Mouse (Mus musculus) right cerebral cortex, postnatal 10 days (tissue): ENCODE results near the gene Olfr825.
"Not testable (repeated sequence)": the region's sequence is repeated elsewhere in the genome, so short reads cannot be mapped to it uniquely, and the experiment has no call there.

Source experiments
- DNase-seq, 2 experiments: peaks; one replicate each; pipeline ENCODE4 v3.0.0; 2021; ENCODE audit warnings: low spot score in 2 of 2

Olfr825 gene

GRCm38 (mm10) chr10:130166666-130167065 lies at the start of gene Olfr825:
Gene Olfr825, minus strand, starts transcription at chr10:130166766.
- no peak for DNase-seq

DNA sequence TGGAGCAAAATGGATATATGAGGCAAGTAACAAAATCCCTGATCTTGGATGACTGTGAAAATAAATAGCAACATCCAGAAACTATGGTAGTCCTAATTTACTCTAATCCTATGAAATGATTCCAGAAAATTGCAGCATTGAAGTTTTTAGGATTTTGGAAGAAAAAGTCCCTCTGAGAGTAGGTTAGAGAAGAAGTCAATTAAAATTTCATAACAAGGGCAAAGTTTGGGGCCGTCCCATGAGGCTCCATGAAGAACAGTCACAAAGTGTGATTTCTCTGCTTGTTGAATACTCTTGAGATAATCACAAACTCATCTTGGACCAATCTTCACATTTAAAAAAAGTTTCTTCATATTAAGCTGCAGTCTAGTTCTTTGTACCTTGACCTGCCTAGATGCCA lies 47.7 kb upstream of the Olfr825 start, which contains the start of gene Olfr827:
Olfr827 (minus strand) TSS at position 101 of the 400 bp plus-strand sequence.
- DNase-seq: no peak

- no peak for DNase-seq
Observed at GRCm38 (mm10) chr10:130184086-130184485, 17.5 kb upstream of the Olfr825 start, which contains the start of gene Olfr826. Gene Olfr826, minus strand, starts transcription at chr10:130184186.

- no peak for DNase-seq
Observed at GRCm38 (mm10) chr10:130165196-130165595, 1.4 kb downstream of the Olfr825 start.

DNA sequence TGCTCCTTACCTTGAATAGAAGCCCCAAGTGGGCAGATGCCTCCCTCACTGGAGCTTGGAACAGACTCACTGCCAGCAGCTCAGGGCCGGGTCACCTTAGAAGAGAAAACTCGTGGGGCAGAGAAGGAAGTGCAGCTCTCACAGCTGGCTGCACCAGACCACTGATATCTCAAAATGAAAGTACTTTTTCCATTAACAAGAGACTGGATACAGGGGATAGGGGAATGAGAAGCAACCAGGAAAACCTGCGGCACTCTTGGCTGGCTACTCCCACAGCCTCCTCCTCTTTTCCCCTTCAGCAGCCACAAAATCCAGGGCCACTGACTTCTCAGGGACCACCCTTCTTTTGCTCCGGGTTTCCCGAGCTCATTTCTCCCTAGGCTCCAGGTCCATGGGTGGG lies 22.4 kb downstream of the Olfr825 start:
- no peak for DNase-seq

- not testable (repeated sequence) for DNase-seq
Observed at GRCm38 (mm10) chr10:130142481-130142880, 24.1 kb downstream of the Olfr825 start.

DNA sequence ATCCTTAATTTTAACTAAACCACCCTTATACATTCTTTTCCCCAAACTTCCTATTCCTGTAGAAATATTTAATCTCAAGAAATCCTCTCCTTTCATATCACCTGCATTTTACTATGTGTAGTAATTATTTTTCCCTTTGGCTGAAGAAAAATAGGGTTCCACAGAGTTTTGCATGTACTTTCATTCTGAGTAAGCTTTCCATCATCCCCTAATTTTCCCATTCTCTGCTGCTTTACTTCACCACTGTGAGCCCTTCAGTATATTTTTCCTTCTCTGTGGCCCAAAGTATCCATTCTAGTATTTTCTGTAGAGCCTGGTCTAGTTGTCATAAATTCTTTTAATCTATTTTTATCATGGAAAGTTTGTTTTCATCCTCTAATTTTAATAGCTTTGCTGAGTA lies 31.8 kb downstream of the Olfr825 start:
- no peak for DNase-seq

DNA sequence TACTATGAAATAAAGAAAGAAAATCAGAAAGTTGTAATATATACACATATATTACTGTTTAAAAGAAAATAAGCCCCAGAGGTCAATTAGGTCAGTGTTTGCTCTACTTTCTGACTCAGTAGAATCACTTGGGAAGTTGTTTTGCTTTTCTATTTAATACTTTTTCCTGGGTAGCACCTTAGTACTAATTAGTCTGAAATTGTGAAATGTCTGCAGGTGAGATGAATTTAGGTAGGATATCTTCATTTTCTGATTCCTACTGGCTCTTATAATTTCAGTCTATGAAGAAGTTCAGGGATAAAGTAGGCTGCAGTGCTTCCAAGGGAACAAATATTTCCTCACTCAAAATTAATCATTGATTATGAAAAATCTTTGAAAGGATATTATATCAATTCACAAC lies 36.7 kb downstream of the Olfr825 start, which contains the start of gene Olfr824:
Olfr824 (minus strand) TSS at position 101 of the 400 bp plus-strand sequence.
- not testable (repeated sequence) for DNase-seq

DNA sequence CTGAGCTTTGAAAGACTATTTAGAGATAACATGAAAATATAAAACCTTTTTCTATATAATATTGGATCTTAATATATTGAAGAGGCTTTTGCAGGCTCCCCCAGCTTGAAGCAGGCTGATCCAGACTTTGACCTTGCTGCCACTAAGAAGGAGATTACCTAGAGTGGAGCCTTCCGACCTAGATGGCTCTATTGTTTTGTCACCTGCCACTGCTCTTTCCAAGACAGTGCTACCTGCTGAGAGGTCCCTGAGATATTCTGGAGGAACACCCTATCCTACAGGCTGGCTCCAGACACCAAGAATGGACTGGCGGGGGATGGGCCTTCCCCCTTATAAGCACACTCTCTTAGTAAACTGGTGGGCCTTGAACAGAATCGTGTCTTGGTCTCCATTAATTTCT lies 50.5 kb downstream of the Olfr825 start:
- not testable (repeated sequence) for DNase-seq

- not testable (repeated sequence) for DNase-seq
Observed at GRCm38 (mm10) chr10:130115283-130115682, 51.3 kb downstream of the Olfr825 start, which contains the start of gene Olfr823. Gene Olfr823, minus strand, starts transcription at chr10:130115383.
